8 mouse cellular contexts compared by ENCODE assay signal in the genomic region with DNA sequence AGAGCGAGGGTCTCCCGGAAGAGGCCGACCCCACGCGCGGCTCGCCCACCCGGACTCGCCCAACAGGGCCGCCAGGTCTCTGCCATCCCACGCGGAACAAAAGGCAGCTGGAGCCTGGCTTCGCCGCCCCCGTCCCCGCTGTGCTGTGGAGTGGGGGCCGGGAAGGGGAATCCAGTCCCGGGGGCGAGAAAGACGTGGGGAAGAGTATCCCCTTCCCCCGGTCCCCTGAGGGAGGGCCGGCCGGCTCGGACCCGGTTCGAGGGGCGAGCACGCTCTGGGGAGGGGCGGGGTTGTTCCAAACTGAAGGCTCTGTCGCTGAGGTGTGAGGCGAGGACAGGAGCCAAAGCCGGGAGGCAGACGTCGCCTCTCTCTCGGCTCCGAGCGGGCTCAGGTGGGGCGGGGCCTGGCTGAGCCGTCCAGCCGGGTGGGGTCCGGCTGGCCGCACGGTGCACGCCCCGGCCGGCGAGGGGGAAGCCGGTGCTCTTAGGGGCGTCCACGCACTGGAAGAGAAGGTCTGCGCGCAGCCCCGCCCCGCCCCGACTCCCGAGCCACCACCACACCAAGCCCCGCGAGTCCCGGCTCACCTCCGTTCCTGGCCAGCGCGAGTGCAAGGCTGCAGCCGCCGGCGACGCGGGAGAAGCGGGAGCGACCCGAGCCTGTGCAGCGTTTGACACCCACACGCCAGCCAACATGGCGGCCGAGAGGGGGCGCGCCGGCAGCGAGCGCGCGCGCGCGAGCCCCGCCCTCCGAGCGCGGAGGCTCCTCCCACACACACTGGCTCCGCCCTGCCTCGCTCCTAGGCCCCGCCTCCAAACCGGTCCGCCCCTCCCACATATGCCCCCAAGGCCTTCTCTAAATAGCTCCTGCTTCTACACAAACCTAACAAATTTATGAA. TPM values are rescaled to one million over a fixed set of nuclear protein-coding genes. Genes with fewer than 3 reads are reported as not detected.
A peak's percentile ranks its signal among the peaks of the same experiment; 100 is the strongest.
DNase-seq lines count a peak whose midpoint lies in the region; ATAC-seq lines count a peak whose summit lies in the region.

Gene Epn2, minus strand, starts transcription at position 705 of the 895 bp plus-strand sequence.

- peak within 1 kb of the TSS; percentile 94 for H3K27ac ChIP-seq in hindbrain, embryonic 10.5 days

- peak within 1 kb of the TSS; percentile 94 for H3K4me3 ChIP-seq in hindbrain, embryonic 10.5 days

- H3K4me1 ChIP-seq in hindbrain, embryonic 10.5 days (replicated peaks) = peaks cover 39% of the 10 kb centered on the region

- peak; percentile 89 for DNase-seq in Muller cell, postnatal 12 days (ENCODE audit: inconsistent ontology term)
- peak; percentile 80 to 89 for DNase-seq in cerebellum, adult 18-20 months
- peak; percentile 87 for DNase-seq in hindbrain, embryonic 10.5 days (ENCODE audit: low spot score)
- peak; percentile 66 to 72 for DNase-seq in layer of hippocampus, postnatal 14 days (ENCODE audit: low spot score in 2 of 2)
- peak; percentile 86 for DNase-seq in lung, postnatal 10 days
- DNase-seq in retina, adult 2 months (ENCODE audit: low read depth, low spot score) = peak; percentile 72
- peak; percentile 71 to 74 for DNase-seq in urinary bladder, adult 18-20 months (ENCODE audit: low spot score in 2 of 2)

- H3K9me3 ChIP-seq in hindbrain, embryonic 10.5 days = no peaks in the 10 kb centered on the region; the same call in 1 of the 2 replicates

- no peaks in the 10 kb centered on the region for H3K27me3 ChIP-seq in hindbrain, embryonic 10.5 days (ENCODE audit: insufficient read depth, poor library complexity, severe bottlenecking)

- peak; percentile 75 for ATAC-seq in frontal cortex, adult (ENCODE audit: low TSS enrichment)

- H3K36me3 ChIP-seq in hindbrain, embryonic 10.5 days = peaks cover 9% of the 10 kb centered on the region

- under 1% methylated on average over 92 of the region's 93 CpGs for WGBS in hindbrain, embryonic 10.5 days

RNA-seq across cellular contexts. Expression of gene Epn2, which starts in this region (rescaled TPM):
- polyA plus RNA-seq in hindbrain, embryonic 10.5 days (2016; fragmentation: Nextera tagmentation; extraction: Ambion mirVana) = 23.3 and 25.7 TPM in 2 replicates
- total RNA-seq in layer of hippocampus, postnatal 14 days (2021) = 100 to 1,000 TPM; 147 to 158 TPM

Comparison
In these comparisons a context has a peak if more than half of its experiments do, and no peak if none do; other contexts are left out.
1. Peak in every context shown above with its lines: DNase-seq, ATAC-seq, H3K4me3 ChIP-seq and H3K27ac ChIP-seq.